Comparison of ENCODE assay signal across 8 mouse cellular contexts in genomic region chr5:113643107-113643848, GRCm38 (mm10). TPM values are rescaled to one million over a fixed set of nuclear protein-coding genes. Genes with fewer than 3 reads are reported as not detected.
DNase-seq lines count a peak whose midpoint lies in the region; ATAC-seq and TF ChIP-seq lines count a peak whose summit lies in the region.

No protein-coding gene starts in this region.

- TF ChIP-seq CTCF in kidney, postnatal 0 days (IDR thresholded peaks at IDR 0.05; ENCODE audit: low read depth) = no peak
- no peak for TF ChIP-seq CTCF in olfactory bulb, adult 2 months (IDR thresholded peaks at IDR 0.05; ENCODE audit: insufficient read depth, low read depth, low read length)

- no peaks in the 10 kb centered on the region for H3K27me3 ChIP-seq in kidney, postnatal 0 days (ENCODE audit: insufficient read depth, low read length)
- no peaks in the 10 kb centered on the region for H3K27me3 ChIP-seq in limb, embryonic 12.5 days

- H3K36me3 ChIP-seq in kidney, postnatal 0 days (ENCODE audit: insufficient read depth, low read length) = no peaks in the 10 kb centered on the region
- H3K36me3 ChIP-seq in limb, embryonic 12.5 days = no peaks in the 10 kb centered on the region

- no peaks in the 10 kb centered on the region for H3K4me1 ChIP-seq in kidney, postnatal 0 days (replicated peaks; ENCODE audit: insufficient read depth, low read length)
- peaks cover 19% of the 10 kb centered on the region for H3K4me1 ChIP-seq in limb, embryonic 12.5 days (replicated peaks)
- H3K4me1 ChIP-seq in olfactory bulb, adult 2 months (ENCODE audit: control insufficient read depth, insufficient read depth, low read length) = peaks cover 34% of the 10 kb centered on the region

- peak; percentile 76; the same call in 1 of the 2 replicates for ATAC-seq in kidney, postnatal 0 days (replicated peaks; ENCODE audit: low FRiP score, low read depth)
- ATAC-seq in limb, embryonic 12.5 days (ENCODE audit: insufficient number of reproducible peaks, insufficient read depth, low FRiP score, low TSS enrichment, low read depth) = peak; percentile 68; the same call in 1 of the 2 replicates

- 42% methylated on average over 18 of the region's 18 CpGs for WGBS in kidney, postnatal 0 days
- WGBS in limb, embryonic 12.5 days = 49% methylated on average over 18 of the region's 18 CpGs
- 32% methylated on average over 18 of the region's 18 CpGs for WGBS in olfactory bulb, adult 2 months

- no peaks in the 10 kb centered on the region for H3K9me3 ChIP-seq in kidney, postnatal 0 days (replicated peaks; ENCODE audit: low read length)
- no peaks in the 10 kb centered on the region for H3K9me3 ChIP-seq in limb, embryonic 12.5 days

- no peak for TF ChIP-seq POLR2A in olfactory bulb, adult 2 months (IDR thresholded peaks at IDR 0.05; ENCODE audit: insufficient read depth, low read depth, low read length)

- H3K9ac ChIP-seq in kidney, postnatal 0 days (ENCODE audit: low read depth, low read length) = no peak overlapping the region
- H3K9ac ChIP-seq in limb, embryonic 12.5 days (replicated peaks) = no peak overlapping the region

- H3K4me3 ChIP-seq in kidney, postnatal 0 days (replicated peaks; ENCODE audit: low read depth, low read length) = no peak overlapping the region
- 0 out of 2 replicates have a peak overlapping the region, but pooled peaks have one; percentile 3 for H3K4me3 ChIP-seq in limb, embryonic 12.5 days (replicated peaks)
- H3K4me3 ChIP-seq in olfactory bulb, adult 2 months (ENCODE audit: insufficient read depth, low read depth, low read length) = peak overlapping the region; percentile 28

- no peak overlapping the region for H3K27ac ChIP-seq in kidney, postnatal 0 days
- no peak overlapping the region for H3K27ac ChIP-seq in limb, embryonic 12.5 days
- H3K27ac ChIP-seq in olfactory bulb, adult 2 months (ENCODE audit: insufficient read depth, low read depth, low read length) = no peak overlapping the region

- H3K4me2 ChIP-seq in kidney, postnatal 0 days (ENCODE audit: low read length) = no peak overlapping the region
- H3K4me2 ChIP-seq in limb, embryonic 12.5 days = peak overlapping the region; percentile 36

- peak; percentile 49 for DNase-seq in kidney, postnatal 0 days (ENCODE audit: low spot score)
- no peak for DNase-seq in kidney, postnatal 36 days
- peak; percentile 71 for DNase-seq in cerebellum, adult 8-10 months
- peak; percentile 66 to 69 for DNase-seq in frontal cortex, postnatal 10 days (ENCODE audit: low spot score in 2 of 2)
- DNase-seq in spleen, postnatal 10 days (ENCODE audit: low spot score in 2 of 2) = no peak
- DNase-seq in T-cell, adult 2 months (ENCODE audit: low spot score) = no peak

RNA-seq across cellular contexts. Expression of gene Cmklr1, which starts 6.9 kb away (rescaled TPM):
- 7.5 and 8.3 TPM in 2 replicates for polyA plus RNA-seq in kidney, postnatal 0 days (2015; fragmentation: Nextera tagmentation; extraction: Ambion mirVana)
- 3.2 and 4.4 TPM in 2 replicates for polyA plus RNA-seq in limb, embryonic 12.5 days (2016; fragmentation: Nextera tagmentation; extraction: Ambion mirVana)
- polyA plus RNA-seq in olfactory bulb, adult 2 months (2012; ENCODE audit: insufficient read depth, insufficient read length, low replicate concordance, missing spikeins) = not detected in 2 replicates

Comparison
In these comparisons a context has a peak if more than half of its experiments do, and no peak if none do; other contexts are left out.
1. DNase-seq: peak in kidney, postnatal 0 days (single experiment), cerebellum, adult 8-10 months (single experiment) and frontal cortex, postnatal 10 days (2 of 2); none in kidney, postnatal 36 days (0 of 2), spleen, postnatal 10 days (0 of 2) and T-cell, adult 2 months (single experiment).